Mouse (Mus musculus) embryonic fibroblast, embryonic 13.5 days (primary cell): ENCODE measurements at regions not wholly inside any gene's neighbourhood (a gene's known extent, or its start where the extent isn't known, plus 50 kb on each side); places are given as distances from the start of the nearest gene placed in this dataset.

Experiments used
- CTCF ChIP-seq: IDR thresholded peaks from 2 replicates; pipeline ENCODE4 v1.5.1; 2011; ENCODE audit warnings: mild to moderate bottlenecking, control low read depth, low read length, moderate library complexity, borderline replicate concordance; ENCODE audit not compliant: insufficient read depth
- POLR2A ChIP-seq: IDR thresholded peaks from 2 replicates; pipeline ENCODE4 v1.6.1; 2011; ENCODE audit warnings: low read depth, mild to moderate bottlenecking, control low read depth, low read length, moderate library complexity

- TF ChIP-seq CTCF (0 out of 2 replicates have a peak, but pooled peaks have one; percentile 7), POLR2A (no peak)
Measured at GRCm38 (mm10) chr16:39316752-39317594, 424.5 kb downstream of the Igsf11 start.
